Mouse (Mus musculus) stomach, postnatal 0 days (tissue): ENCODE results near the gene Cdon.

Experiments
- CTCF ChIP-seq: IDR thresholded peaks from 2 replicates; pipeline ENCODE4 v1.5.1; 2016; ENCODE audit warnings: antibody characterized with exemption, low read depth, mild to moderate bottlenecking, moderate library complexity
- EP300 ChIP-seq: optimal IDR thresholded peaks from 2 replicates; pipeline ENCODE3; 2016; ENCODE audit warnings: antibody characterized with exemption

DNA sequence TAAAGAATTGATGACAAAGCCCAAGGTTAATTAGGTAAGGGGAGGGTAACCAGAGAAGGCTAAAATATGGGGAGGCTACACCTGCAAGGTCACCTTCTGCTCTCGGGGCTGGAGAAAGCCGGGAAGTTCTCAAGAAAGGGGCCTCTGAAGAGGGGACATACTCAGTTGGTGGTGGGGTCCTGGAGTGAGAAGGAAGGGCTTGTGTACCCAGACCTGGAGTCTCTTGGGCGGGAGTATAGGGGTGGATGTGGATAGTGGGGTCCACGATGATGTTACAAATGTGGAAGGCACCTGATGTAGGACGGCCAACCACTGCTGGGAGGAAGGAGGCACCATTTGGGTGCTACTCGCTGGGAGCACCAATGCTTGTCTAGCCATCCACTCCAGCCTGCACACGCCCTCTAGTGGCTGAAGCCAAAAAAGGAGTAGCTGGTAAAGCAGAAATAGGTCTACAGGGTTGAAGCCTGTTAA is 103.0 kb downstream of the Cdon start:
- peak; percentile 93 for TF ChIP-seq CTCF
- TF ChIP-seq EP300, result no peak
